Mouse (Mus musculus) heart, postnatal 10 days (tissue): ENCODE results near the gene Casp7. TPM values are rescaled to one million over a fixed set of nuclear protein-coding genes. Genes with fewer than 3 reads are reported as not detected.

Experiments
- DNase-seq, 2 experiments: peaks; one replicate each; pipeline ENCODE4 v3.0.0; 2021
- intact Hi-C: fragments of 180-260 bp; cut with DNase I; formaldehyde crosslinking; loops from one replicate; pipeline ENCODE4 v1.15.1; 2025
- total RNA-seq, 2 experiments: library from RNA; stranded (reverse); gene quantifications; 2 replicates each; pipeline ENCODE4 v1.2.3; 2021

Casp7 gene
- total RNA-seq, 2 experiments from 2014 or later: 20.7 to 23.8 TPM

DNA sequence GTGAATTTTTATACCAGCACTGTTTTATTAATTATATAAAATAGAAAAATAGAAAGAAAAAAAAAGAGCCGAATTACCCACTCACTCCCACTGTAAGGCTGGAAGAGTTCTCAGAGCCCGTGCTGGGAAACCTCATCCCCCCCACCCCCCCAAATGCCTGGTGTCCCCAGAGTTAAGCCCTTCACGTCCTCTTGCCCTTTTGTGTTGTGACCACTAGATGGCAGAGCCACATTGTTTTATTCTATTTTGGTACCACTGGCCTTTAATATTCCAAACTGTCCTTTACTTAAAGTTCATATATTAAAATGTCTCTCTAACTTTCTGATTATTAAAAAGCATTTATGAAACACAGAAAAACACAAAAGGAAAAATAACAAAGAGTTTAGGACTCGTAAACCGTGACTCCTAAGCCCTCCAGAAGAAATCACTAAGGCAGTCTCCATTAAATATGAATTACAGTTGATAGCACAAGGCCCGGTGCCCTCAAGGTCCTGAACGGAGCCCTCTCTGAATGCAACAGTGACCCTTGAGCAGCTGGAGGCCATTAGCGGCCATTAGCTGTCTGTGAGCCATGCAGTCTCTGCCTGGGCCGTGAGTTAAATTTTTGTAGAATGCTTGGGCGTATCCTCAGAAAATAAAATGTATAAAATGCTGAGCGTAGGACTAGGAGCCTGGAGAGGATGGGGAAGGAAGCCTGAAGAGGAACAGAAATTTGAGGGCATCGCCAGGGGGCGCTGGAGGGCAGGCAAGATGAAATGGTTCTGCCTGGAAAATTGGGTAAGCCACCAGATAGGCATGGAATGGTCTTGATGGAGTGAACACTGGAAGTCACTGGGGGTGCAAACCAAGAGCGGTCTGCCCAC, 25.8 kb downstream of the Casp7 start:
- intact Hi-C loops: loop anchor here (1.0 to 5.0 kb wide), 4 partner anchors 145 to 485 kb away; no protein-coding TSS in a partner anchor
- peak; percentile 90 to 95 for DNase-seq

GRCm38 (mm10) chr19:56423370-56423769, 26.4 kb downstream of the Casp7 start:
- intact Hi-C loops: loop anchor here (2.0 to 5.0 kb wide), 3 partner anchors 144 to 484 kb away; no protein-coding TSS in a partner anchor
- no peak for DNase-seq

- intact Hi-C loops: loop anchor here (1.0 to 5.0 kb wide), 3 partner anchors 142 to 482 kb away; no protein-coding TSS in a partner anchor
- no peak for DNase-seq
Observed at GRCm38 (mm10) chr19:56424606-56425395, 27.9 kb downstream of the Casp7 start.

GRCm38 (mm10) chr19:56425492-56425891, 28.6 kb downstream of the Casp7 start:
- peak; percentile 52 to 59 for DNase-seq
- intact Hi-C loops: no loop called here

DNA sequence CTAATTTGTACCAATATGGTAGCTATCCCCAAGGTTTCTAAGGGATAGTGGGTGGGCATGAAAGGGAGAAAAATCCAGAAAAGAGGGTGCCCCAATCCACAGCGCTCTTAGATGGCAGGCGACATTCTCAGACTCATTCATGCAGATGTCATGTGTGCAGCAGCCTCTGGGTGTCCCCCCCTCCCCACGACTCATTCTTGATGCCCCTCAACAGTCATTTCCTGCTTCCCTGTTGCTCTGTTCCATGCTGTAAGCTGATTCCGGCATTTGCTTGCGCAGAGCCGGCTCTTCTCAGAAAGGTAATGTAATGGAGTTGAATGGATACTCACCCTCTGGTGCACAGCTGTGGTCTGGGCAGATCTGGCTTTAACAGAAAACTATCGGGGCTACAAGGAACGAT, 33.4 kb downstream of the Casp7 start:
- intact Hi-C loops: no loop called here
- no peak for DNase-seq

GRCm38 (mm10) chr19:56432706-56433105, 35.8 kb downstream of the Casp7 start:
- no peak for DNase-seq
- intact Hi-C loops: no loop called here

DNA sequence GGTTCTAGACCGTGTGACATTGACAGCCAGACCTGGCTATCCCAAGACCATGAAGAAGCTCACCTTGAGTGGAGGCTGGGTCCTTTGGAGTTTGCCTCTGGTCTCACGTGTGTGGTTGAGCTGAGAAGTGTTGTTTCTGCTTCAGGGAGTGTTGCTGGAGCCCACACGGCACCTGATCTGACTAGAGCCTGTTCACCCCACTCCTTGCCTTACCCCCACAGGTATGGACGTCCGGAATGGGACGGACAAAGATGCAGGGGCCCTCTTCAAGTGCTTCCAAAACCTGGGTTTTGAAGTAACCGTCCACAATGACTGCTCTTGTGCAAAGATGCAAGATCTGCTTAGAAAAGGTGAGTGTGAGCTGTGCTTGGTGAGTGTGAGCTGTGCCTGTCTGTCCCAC, 36.7 kb downstream of the Casp7 start:
- DNase-seq: no peak
- intact Hi-C loops: no loop called here

DNA sequence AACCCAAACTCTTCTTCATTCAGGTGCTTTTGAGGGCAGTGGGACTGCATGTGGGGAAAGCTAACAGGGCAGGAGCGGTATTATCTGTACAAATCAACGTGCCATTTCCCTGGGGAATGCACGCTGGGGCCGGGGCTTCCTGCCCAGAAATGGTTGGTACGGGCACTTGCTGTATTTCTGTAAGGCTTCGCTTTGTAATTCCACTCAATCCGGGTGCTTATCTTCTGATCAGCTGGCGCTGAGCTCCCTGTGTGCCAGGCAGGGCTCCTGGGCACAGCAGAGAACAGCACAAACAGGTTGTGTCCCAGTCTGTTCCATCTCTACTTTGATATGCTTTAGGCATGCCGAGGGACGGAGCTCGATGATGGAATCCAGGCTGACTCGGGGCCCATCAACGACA, 39.5 kb downstream of the Casp7 start:
- DNase-seq: no peak
- intact Hi-C loops: no loop called here

DNA sequence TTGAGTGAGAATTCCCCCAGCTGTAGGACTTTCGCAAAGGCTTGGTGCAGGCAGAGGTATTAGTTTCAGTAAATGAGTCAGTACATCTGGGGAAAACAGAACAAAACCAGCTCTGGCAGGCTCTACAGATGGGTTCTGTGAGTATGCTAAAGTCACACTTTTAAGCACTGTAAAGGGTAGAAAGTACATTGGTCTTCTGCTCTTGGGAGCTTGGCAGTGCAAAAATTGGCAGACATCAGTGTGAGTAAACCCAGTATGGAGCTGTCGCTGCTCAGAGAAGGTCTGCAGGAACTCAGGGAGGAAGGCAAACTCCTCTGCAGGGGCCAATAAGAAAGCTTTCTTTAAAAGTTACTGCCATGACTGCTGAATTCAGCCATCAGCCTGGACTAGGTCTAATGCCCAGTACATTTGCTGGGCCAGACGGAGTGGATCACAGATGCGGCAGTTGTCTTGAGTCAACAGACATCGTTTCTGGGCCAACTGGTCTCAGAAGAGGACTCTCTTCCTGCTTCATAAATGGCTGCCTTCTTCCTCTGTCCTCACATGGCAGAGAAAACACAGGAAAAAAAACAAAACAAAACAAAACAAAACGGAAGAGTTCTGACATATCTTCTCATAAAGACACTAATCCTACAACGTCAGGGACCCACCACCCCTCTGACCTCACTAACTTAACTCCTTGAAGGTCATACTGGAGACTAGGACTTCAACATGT, 41.6 kb downstream of the Casp7 start:
- intact Hi-C loops: no loop called here
- DNase-seq: peak; percentile 57 to 60

DNA sequence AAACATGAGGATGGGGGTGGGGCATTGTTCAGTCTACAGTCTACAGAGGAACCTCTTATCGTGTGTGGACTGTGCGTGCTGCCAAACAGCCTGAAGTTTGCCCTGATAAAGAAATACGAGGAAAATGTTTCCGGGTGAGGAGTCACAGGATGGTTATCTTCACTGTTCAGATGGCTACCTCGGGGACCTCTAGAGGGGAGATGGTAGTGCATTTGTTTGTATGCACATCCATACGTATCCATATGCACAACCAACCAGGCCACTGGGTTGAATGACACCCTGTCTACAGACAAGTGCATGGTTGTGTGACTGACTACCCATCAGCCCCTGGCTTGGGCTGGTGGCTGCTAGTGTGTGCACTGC, 42.1 kb downstream of the Casp7 start:
- intact Hi-C loops: no loop called here
- DNase-seq: no peak

- no peak for DNase-seq
Observed at GRCm38 (mm10) chr19:56443445-56443844, 46.5 kb downstream of the Casp7 start.

GRCm38 (mm10) chr19:56448784-56449183, 51.9 kb downstream of the Casp7 start:
- intact Hi-C loops: no loop called here
- no peak for DNase-seq

More at GRCm38 (mm10) chr19:56443445-56443844, 46.5 kb downstream of the Casp7 start:
- intact Hi-C loops: no loop called here

DNA sequence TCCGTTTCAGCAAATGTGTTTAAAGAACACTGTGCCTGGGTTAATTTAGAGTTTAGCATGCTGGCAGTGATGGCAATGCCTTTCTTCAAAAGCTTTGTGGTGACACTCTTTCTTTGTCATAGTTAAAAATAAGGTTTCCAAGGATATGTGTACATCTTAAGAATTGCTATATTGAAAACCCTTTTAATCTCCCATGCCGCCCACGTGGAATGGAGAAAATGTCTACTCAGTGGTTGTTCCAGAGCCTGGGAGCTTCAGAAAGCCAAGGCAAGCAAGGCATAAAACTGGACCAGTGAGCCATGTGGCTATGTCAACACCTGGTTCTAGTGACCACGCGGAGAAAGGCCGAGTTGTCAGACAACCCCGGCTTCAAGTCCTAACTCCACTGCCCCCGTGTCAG, 52.6 kb downstream of the Casp7 start:
- no peak for DNase-seq
- intact Hi-C loops: no loop called here

- intact Hi-C loops: no loop called here
- DNase-seq: no peak
Observed at GRCm38 (mm10) chr19:56450892-56451291, 54.0 kb downstream of the Casp7 start.

- DNase-seq: peak; percentile 34 to 38
Observed at GRCm38 (mm10) chr19:56451867-56452266, 54.9 kb downstream of the Casp7 start.

GRCm38 (mm10) chr19:56452421-56452820, 55.5 kb downstream of the Casp7 start:
- no peak for DNase-seq
- intact Hi-C loops: no loop called here

More at GRCm38 (mm10) chr19:56451867-56452266, 54.9 kb downstream of the Casp7 start:
- intact Hi-C loops: no loop called here

- DNase-seq: no peak
- intact Hi-C loops: no loop called here
Observed at GRCm38 (mm10) chr19:56454862-56455261, 57.9 kb downstream of the Casp7 start.

- DNase-seq: no peak
- intact Hi-C loops: no loop called here
Observed at GRCm38 (mm10) chr19:56455369-56455768, 58.4 kb downstream of the Casp7 start.

- intact Hi-C loops: no loop called here
- no peak for DNase-seq
Observed at GRCm38 (mm10) chr19:56457569-56457968, 60.6 kb downstream of the Casp7 start.

GRCm38 (mm10) chr19:56459154-56460050, 62.5 kb downstream of the Casp7 start:
- intact Hi-C loops: no loop called here
- DNase-seq: no peak
